Mouse (Mus musculus): ENCODE results near the gene Pdk2. TPM values are rescaled to one million over a fixed set of nuclear protein-coding genes. Genes with fewer than 3 reads are reported as not detected.
"Not testable (repeated sequence)": the region's sequence is repeated elsewhere in the genome, so short reads cannot be mapped to it uniquely, and the experiment has no call there.

Pdk2 gene
- polyA plus RNA-seq, 1 experiment from 2014 or later: 15.5 TPM

DNA sequence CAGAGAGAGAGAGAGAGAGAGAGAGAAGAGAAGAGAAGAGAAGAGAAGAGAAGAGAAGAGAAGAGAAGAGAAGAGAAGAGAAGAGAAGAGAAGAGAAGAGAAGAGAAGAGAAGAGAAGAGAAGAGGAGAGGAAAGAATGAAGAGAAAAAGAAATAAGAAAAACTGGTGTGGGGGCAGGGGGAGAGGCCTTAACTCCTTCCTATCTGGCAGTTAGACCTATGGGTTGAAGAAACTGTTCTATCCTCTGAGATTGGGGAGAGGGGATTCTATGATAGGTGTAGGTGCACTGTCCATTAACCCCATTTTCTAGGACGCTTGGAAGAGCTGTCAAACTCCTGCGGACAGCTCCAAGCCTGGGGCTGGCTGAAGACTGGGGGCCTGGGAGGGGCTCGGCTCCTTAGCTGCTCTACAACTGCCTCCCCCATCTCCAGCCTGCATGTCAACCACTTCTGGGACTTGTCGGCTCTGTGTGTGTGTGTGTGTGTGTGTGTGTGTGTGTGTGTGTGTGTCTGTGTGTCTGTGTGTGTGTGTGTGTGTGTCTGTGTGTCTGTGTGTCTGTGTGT is 30.2 kb downstream of the Pdk2 start:
- H3K27ac ChIP-seq (replicated peaks; ENCODE audit: low read depth, low read length); H3K4me1 ChIP-seq (ENCODE audit: control insufficient read depth, insufficient read depth, low read length); H3K36me3 ChIP-seq (replicated peaks; ENCODE audit: control insufficient read depth, insufficient read depth, low read depth, low read length); DNase-seq (ENCODE audit: low spot score); H3K27me3 ChIP-seq (ENCODE audit: control insufficient read depth, insufficient read depth, low read length); H3K9me3 ChIP-seq (replicated peaks; ENCODE audit: control insufficient read depth, low read length); ATAC-seq (replicated peaks; ENCODE audit: insufficient number of reproducible peaks, low FRiP score, low TSS enrichment, low read depth): not testable (repeated sequence)
- Histone ChIP-seq H3K4me3 (ENCODE audit: low read depth, low read length) (peak overlapping the region; percentile 78), H3K9ac (replicated peaks; ENCODE audit: low read length) (peak overlapping the region; percentile 88), H3K4me2 (ENCODE audit: low read depth, low read length) (peak overlapping the region; percentile 69)
- 9% methylated on average over 3 of the region's 4 CpGs for WGBS

DNA sequence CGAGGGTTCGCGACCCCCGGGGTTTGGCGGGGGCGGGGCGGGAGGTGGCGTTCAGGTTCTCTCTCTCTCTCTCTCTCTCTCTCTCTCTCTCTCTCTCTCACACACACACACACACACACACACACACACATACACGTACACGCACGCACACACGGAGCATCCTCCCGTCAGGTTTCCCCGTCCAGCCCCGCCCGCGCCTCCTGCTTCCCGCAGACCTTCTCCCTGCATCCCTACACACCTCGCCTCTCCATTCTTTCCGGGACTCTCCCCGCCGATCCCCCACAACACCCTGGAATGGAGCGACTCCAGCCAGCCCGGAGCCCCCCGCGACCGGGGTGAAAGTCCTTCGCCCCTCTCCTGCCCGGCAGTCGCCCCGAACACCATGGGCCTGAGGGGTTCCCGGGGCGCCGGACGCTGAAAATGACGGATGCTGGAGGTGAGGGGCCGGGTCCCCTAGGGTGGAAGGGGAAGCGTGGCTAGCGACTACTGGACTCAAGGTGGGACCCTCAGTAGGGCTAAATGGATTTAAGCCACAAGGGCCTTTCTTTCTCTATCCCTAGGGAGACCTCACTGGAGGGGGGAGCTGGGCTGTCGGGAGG is 30.9 kb downstream of the Pdk2 start:
- peak overlapping the region; percentile 78 for H3K4me3 ChIP-seq (ENCODE audit: low read depth, low read length)
- no peaks in the 10 kb centered on the region for H3K27me3 ChIP-seq (ENCODE audit: control insufficient read depth, insufficient read depth, low read length)
- peak overlapping the region; percentile 88 for H3K9ac ChIP-seq (replicated peaks; ENCODE audit: low read length)
- H3K36me3 ChIP-seq (replicated peaks; ENCODE audit: control insufficient read depth, insufficient read depth, low read depth, low read length): peaks cover 2% of the 10 kb centered on the region; the same call in 1 of the 2 replicates
- peaks cover 8% of the 10 kb centered on the region for H3K4me1 ChIP-seq (ENCODE audit: control insufficient read depth, insufficient read depth, low read length)
- H3K27ac ChIP-seq (replicated peaks; ENCODE audit: low read depth, low read length): peak overlapping the region; percentile 89
- H3K9me3 ChIP-seq (replicated peaks; ENCODE audit: control insufficient read depth, low read length): no peaks in the 10 kb centered on the region
- WGBS: under 1% methylated on average over 38 of the region's 40 CpGs
- H3K4me2 ChIP-seq (ENCODE audit: low read depth, low read length): peak overlapping the region; percentile 69
- ATAC-seq (replicated peaks; ENCODE audit: insufficient number of reproducible peaks, low FRiP score, low TSS enrichment, low read depth) (peak; percentile 27; the same call in 1 of the 2 replicates), DNase-seq (ENCODE audit: low spot score) (peak; percentile 56)

DNA sequence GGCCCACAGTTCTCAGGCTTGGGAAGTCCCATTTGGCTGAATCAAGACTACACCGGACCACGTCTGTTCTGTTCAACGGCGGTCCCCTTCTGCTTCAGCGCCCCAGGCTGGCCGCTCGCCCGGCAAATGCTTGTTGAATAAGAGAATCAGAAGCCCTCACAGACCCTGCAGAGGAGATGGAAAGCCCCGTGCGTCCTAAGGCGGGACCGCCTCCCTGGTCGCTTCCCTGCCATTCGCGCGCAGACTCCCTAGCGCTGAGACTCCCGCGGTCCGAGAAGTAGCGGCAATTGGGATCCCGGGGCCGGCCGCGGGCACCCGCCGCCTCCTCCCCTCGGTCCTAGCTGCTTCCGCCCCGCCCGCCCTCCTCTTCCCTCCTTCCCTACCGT is 31.5 kb downstream of the Pdk2 start, which contains the start of gene Samd14:
Gene Samd14 (plus strand): TSS at position 251 of the 386 bp plus-strand sequence.
- peaks cover 8% of the 10 kb centered on the region for H3K4me1 ChIP-seq (ENCODE audit: control insufficient read depth, insufficient read depth, low read length)
- under 1% methylated on average over 30 of the region's 32 CpGs for WGBS
- peak within 1 kb of the TSS; percentile 78 for H3K4me3 ChIP-seq (ENCODE audit: low read depth, low read length)
- peak within 1 kb of the TSS; percentile 88 for H3K9ac ChIP-seq (replicated peaks; ENCODE audit: low read length)
- DNase-seq (ENCODE audit: low spot score) (peak; percentile 88), ATAC-seq (replicated peaks; ENCODE audit: insufficient number of reproducible peaks, low FRiP score, low TSS enrichment, low read depth) (peak; percentile 63)
- peak within 1 kb of the TSS; percentile 69 for H3K4me2 ChIP-seq (ENCODE audit: low read depth, low read length)
- H3K9me3 ChIP-seq (replicated peaks; ENCODE audit: control insufficient read depth, low read length): no peaks in the 10 kb centered on the region
- H3K27ac ChIP-seq (replicated peaks; ENCODE audit: low read depth, low read length): peak within 1 kb of the TSS; percentile 89
- H3K27me3 ChIP-seq (ENCODE audit: control insufficient read depth, insufficient read depth, low read length): no peaks in the 10 kb centered on the region
- H3K36me3 ChIP-seq (replicated peaks; ENCODE audit: control insufficient read depth, insufficient read depth, low read depth, low read length): peaks cover 2% of the 10 kb centered on the region; the same call in 1 of the 2 replicates

- DNase-seq (ENCODE audit: low spot score) (no peak), ATAC-seq (replicated peaks; ENCODE audit: insufficient number of reproducible peaks, low FRiP score, low TSS enrichment, low read depth) (no peak; the same call in 1 of the 2 replicates)
Measured at GRCm38 (mm10) chr11:95008661-95009628, 32.2 kb downstream of the Pdk2 start.

GRCm38 (mm10) chr11:95007418-95007817 is 33.7 kb downstream of the Pdk2 start:
- H3K4me3 ChIP-seq (ENCODE audit: low read depth, low read length): no peak overlapping the region

More at GRCm38 (mm10) chr11:95008661-95009628, 32.2 kb downstream of the Pdk2 start:
- Histone ChIP-seq H3K4me3 (ENCODE audit: low read depth, low read length) (peak overlapping the region; percentile 78), H3K9me3 (replicated peaks; ENCODE audit: control insufficient read depth, low read length) (no peaks in the 10 kb centered on the region), H3K27me3 (ENCODE audit: control insufficient read depth, insufficient read depth, low read length) (no peaks in the 10 kb centered on the region), H3K36me3 (replicated peaks; ENCODE audit: control insufficient read depth, insufficient read depth, low read depth, low read length) (no peaks in the 10 kb centered on the region; the same call in 1 of the 2 replicates), H3K4me2 (ENCODE audit: low read depth, low read length) (peak overlapping the region; percentile 69), H3K27ac (replicated peaks; ENCODE audit: low read depth, low read length) (peak overlapping the region; percentile 89), H3K9ac (replicated peaks; ENCODE audit: low read length) (peak overlapping the region; percentile 88), H3K4me1 (ENCODE audit: control insufficient read depth, insufficient read depth, low read length) (peaks cover 8% of the 10 kb centered on the region)
- 41% methylated on average over 15 of the region's 15 CpGs for WGBS

DNA sequence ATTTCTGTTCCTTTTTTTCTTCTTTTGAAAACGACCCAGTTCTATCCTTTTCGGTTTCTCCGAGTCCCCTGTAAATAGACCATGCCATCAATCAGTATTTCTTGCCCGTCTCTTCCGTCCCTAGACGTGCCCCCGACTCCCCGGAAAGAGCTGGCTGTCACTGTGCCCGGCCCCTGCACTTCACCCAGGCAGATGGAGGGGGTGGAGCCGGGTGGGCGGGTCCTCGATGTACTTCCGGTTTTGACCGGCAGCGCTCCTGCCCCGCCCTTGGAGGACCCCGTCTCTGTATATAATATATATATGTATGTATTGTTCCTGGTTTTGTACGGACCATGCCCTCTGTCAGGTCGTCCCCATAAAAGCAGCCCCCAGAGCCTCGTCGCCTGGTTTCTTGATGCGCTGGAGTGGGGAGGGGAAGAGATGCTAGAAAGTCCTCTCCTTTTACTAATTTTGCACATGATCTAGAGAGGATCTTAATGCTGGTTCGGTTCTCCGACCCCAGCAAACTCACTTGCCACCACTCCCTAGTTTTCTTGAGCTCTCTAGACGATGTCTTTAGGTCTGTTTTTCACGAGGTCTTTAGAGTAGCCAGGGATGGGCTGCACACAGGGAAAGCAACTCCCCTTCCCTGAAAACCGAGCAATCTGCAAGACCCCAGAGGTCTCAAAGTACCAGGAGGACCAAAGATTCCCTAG is 34.5 kb downstream of the Pdk2 start:
- H3K4me3 ChIP-seq (ENCODE audit: low read depth, low read length): peak overlapping the region; percentile 36
- H3K36me3 ChIP-seq (replicated peaks; ENCODE audit: control insufficient read depth, insufficient read depth, low read depth, low read length): peaks cover 10% of the 10 kb centered on the region
- DNase-seq (ENCODE audit: low spot score) (peak; percentile 84), ATAC-seq (replicated peaks; ENCODE audit: insufficient number of reproducible peaks, low FRiP score, low TSS enrichment, low read depth) (peak; percentile 9)
- peak overlapping the region; percentile 59; the same call in 1 of the 2 replicates for H3K27ac ChIP-seq (replicated peaks; ENCODE audit: low read depth, low read length)
- no peaks in the 10 kb centered on the region for H3K27me3 ChIP-seq (ENCODE audit: control insufficient read depth, insufficient read depth, low read length)
- WGBS: 2% methylated on average over 27 of the region's 27 CpGs
- H3K4me2 ChIP-seq (ENCODE audit: low read depth, low read length): peak overlapping the region; percentile 68
- H3K4me1 ChIP-seq (ENCODE audit: control insufficient read depth, insufficient read depth, low read length): peaks cover 5% of the 10 kb centered on the region
- H3K9me3 ChIP-seq (replicated peaks; ENCODE audit: control insufficient read depth, low read length): no peaks in the 10 kb centered on the region
- peak overlapping the region; percentile 70 for H3K9ac ChIP-seq (replicated peaks; ENCODE audit: low read length)

More at GRCm38 (mm10) chr11:95007418-95007817, 33.7 kb downstream of the Pdk2 start:
- Histone ChIP-seq H3K4me2 (ENCODE audit: low read depth, low read length) (no peak overlapping the region), H3K9me3 (replicated peaks; ENCODE audit: control insufficient read depth, low read length) (no peaks in the 10 kb centered on the region), H3K27ac (replicated peaks; ENCODE audit: low read depth, low read length) (no peak overlapping the region), H3K9ac (replicated peaks; ENCODE audit: low read length) (no peak overlapping the region; the same call in 1 of the 2 replicates), H3K36me3 (replicated peaks; ENCODE audit: control insufficient read depth, insufficient read depth, low read depth, low read length) (peaks cover 4% of the 10 kb centered on the region), H3K27me3 (ENCODE audit: control insufficient read depth, insufficient read depth, low read length) (no peaks in the 10 kb centered on the region), H3K4me1 (ENCODE audit: control insufficient read depth, insufficient read depth, low read length) (peaks cover 5% of the 10 kb centered on the region)
- WGBS: 62% methylated on average over 3 of the region's 3 CpGs
- DNase-seq (ENCODE audit: low spot score) (no peak), ATAC-seq (replicated peaks; ENCODE audit: insufficient number of reproducible peaks, low FRiP score, low TSS enrichment, low read depth) (no peak)

GRCm38 (mm10) chr11:95006038-95006437 is 35.1 kb downstream of the Pdk2 start:
- Histone ChIP-seq H3K4me1 (ENCODE audit: control insufficient read depth, insufficient read depth, low read length) (peaks cover 2% of the 10 kb centered on the region), H3K4me2 (ENCODE audit: low read depth, low read length) (peak overlapping the region; percentile 68), H3K9me3 (replicated peaks; ENCODE audit: control insufficient read depth, low read length) (no peaks in the 10 kb centered on the region), H3K4me3 (ENCODE audit: low read depth, low read length) (peak overlapping the region; percentile 36; the same call in 1 of the 2 replicates), H3K27ac (replicated peaks; ENCODE audit: low read depth, low read length) (no peak overlapping the region), H3K27me3 (ENCODE audit: control insufficient read depth, insufficient read depth, low read length) (no peaks in the 10 kb centered on the region), H3K36me3 (replicated peaks; ENCODE audit: control insufficient read depth, insufficient read depth, low read depth, low read length) (peaks cover 10% of the 10 kb centered on the region), H3K9ac (replicated peaks; ENCODE audit: low read length) (peak overlapping the region; percentile 39; the same call in 1 of the 2 replicates)
- DNase-seq (ENCODE audit: low spot score) (peak; percentile 44), ATAC-seq (replicated peaks; ENCODE audit: insufficient number of reproducible peaks, low FRiP score, low TSS enrichment, low read depth) (no peak)
- 30% methylated on average over 4 of the region's 4 CpGs for WGBS

All from embryonic facial prominence, embryonic 11.5 days (tissue).